Mouse (Mus musculus) retina, adult 2 months (tissue): ENCODE data around the gene Zbtb40.

Experiments
- DNase-seq: peaks from one replicate; pipeline ENCODE4 v3.0.0-alpha.2; 2012; ENCODE audit warnings: low read depth, low spot score

The Zbtb40 gene

GRCm38 (mm10) chr4:136977244-136977643, 71.4 kb downstream of the Zbtb40 start:
- no peak for DNase-seq

- no peak for DNase-seq
These were observed 77.7 kb downstream of the Zbtb40 start for GRCm38 (mm10) chr4:136970939-136971338.

- DNase-seq: no peak
These were observed 78.9 kb downstream of the Zbtb40 start for GRCm38 (mm10) chr4:136969503-136970276.

- no peak for DNase-seq
These were observed 79.5 kb downstream of the Zbtb40 start for GRCm38 (mm10) chr4:136969096-136969495.

- DNase-seq: no peak
These were observed 81.1 kb downstream of the Zbtb40 start for GRCm38 (mm10) chr4:136967511-136967910.

- no peak for DNase-seq
These were observed 81.9 kb downstream of the Zbtb40 start for GRCm38 (mm10) chr4:136966493-136967390.

GRCm38 (mm10) chr4:136964990-136965421, 83.6 kb downstream of the Zbtb40 start:
- no peak for DNase-seq

- DNase-seq: no peak
These were observed 86.2 kb downstream of the Zbtb40 start for GRCm38 (mm10) chr4:136962447-136962846.

- DNase-seq: no peak
These were observed 86.8 kb downstream of the Zbtb40 start for GRCm38 (mm10) chr4:136961642-136962285.

- DNase-seq: no peak
These were observed 88.0 kb downstream of the Zbtb40 start for GRCm38 (mm10) chr4:136960581-136960980.

- no peak for DNase-seq
These were observed 88.5 kb downstream of the Zbtb40 start for GRCm38 (mm10) chr4:136960068-136960467.

GRCm38 (mm10) chr4:136956751-136957446, 91.7 kb downstream of the Zbtb40 start, which contains the start of gene Epha8:
Epha8 (minus strand) TSS chr4:136956816.
- no peak for DNase-seq

- DNase-seq: no peak
These were observed 94.0 kb downstream of the Zbtb40 start for GRCm38 (mm10) chr4:136954562-136954961.

GRCm38 (mm10) chr4:136949266-136949989, 99.2 kb downstream of the Zbtb40 start:
- DNase-seq: no peak

- DNase-seq: no peak
These were observed 103.2 kb downstream of the Zbtb40 start for GRCm38 (mm10) chr4:136945397-136945796.

GRCm38 (mm10) chr4:136944558-136945350, 103.8 kb downstream of the Zbtb40 start:
- no peak for DNase-seq

GRCm38 (mm10) chr4:136943175-136943574, 105.4 kb downstream of the Zbtb40 start:
- no peak for DNase-seq

GRCm38 (mm10) chr4:136942761-136943160, 105.8 kb downstream of the Zbtb40 start:
- no peak for DNase-seq

- DNase-seq: no peak
These were observed 110.7 kb downstream of the Zbtb40 start for GRCm38 (mm10) chr4:136937935-136938334.

- no peak for DNase-seq
These were observed 111.3 kb downstream of the Zbtb40 start for GRCm38 (mm10) chr4:136937344-136937743.
